Mouse (Mus musculus) embryonic facial prominence, embryonic 11.5 days (tissue): ENCODE measurements around the gene Ppt2. TPM values are rescaled to one million over a fixed set of nuclear protein-coding genes. Genes with fewer than 3 reads are reported as not detected.

ENCODE experiments used
- ATAC-seq: fragments of 200-750 bp; cut with Nextera tagmentation; replicated peaks from 2 replicates; pipeline ENCODE4 v1.8.0; 2017; ENCODE audit warnings: low read depth; ENCODE audit not compliant: insufficient number of reproducible peaks, low FRiP score, low TSS enrichment
- DNase-seq: peaks from one replicate; pipeline ENCODE4 v3.0.0-alpha.2; 2015; ENCODE audit warnings: low spot score
- H3K27ac ChIP-seq: fragments of 300-500 bp; sonication (generic); replicated peaks from 2 replicates; pipeline ENCODE4 v1.5.1; 2014; ENCODE audit warnings: mild to moderate bottlenecking, low read depth, low read length, control low read depth
- H3K27me3 ChIP-seq: fragments of 300-500 bp; sonication (generic); 2 replicates; pipeline ENCODE4 v1.6.1; 2014; ENCODE audit warnings: mild to moderate bottlenecking, low read length, moderate library complexity, mixed read lengths; ENCODE audit not compliant: control insufficient read depth, insufficient read depth
- H3K36me3 ChIP-seq: fragments of 300-500 bp; sonication (generic); replicated peaks from 2 replicates; pipeline ENCODE4 v1.6.1; 2014; ENCODE audit warnings: low read depth, mild to moderate bottlenecking, low read length, moderate library complexity, mixed read lengths; ENCODE audit not compliant: control insufficient read depth, insufficient read depth
- H3K4me1 ChIP-seq: fragments of 300-500 bp; sonication (generic); 2 replicates; pipeline ENCODE4 v1.6.1; 2014; ENCODE audit warnings: low read length, mixed read lengths; ENCODE audit not compliant: control insufficient read depth, insufficient read depth
- H3K4me2 ChIP-seq: fragments of 300-500 bp; sonication (generic); 2 replicates; pipeline ENCODE4 v1.6.1; 2014; ENCODE audit warnings: low read depth, mild to moderate bottlenecking, control low read depth, low read length, moderate library complexity
- H3K4me3 ChIP-seq: fragments of 300-500 bp; sonication (generic); 2 replicates; pipeline ENCODE4 v1.5.1; 2014; ENCODE audit warnings: low read depth, low read length, control low read depth
- H3K9ac ChIP-seq: fragments of 300-500 bp; sonication (generic); replicated peaks from 2 replicates; pipeline ENCODE4 v1.6.1; 2014; ENCODE audit warnings: mild to moderate bottlenecking, control low read depth, low read length
- H3K9me3 ChIP-seq: fragments of 300-500 bp; sonication (generic); replicated peaks from 2 replicates; pipeline ENCODE4 v1.6.1; 2016; ENCODE audit warnings: mild to moderate bottlenecking, low read length, inconsistent platforms, mixed read lengths; ENCODE audit not compliant: control insufficient read depth
- WGBS: fragments of 180-500 bp; shearing (Covaris S2); extraction: QIAGEN DNeasy Blood & Tissue Kit; methylation state at CpG from one replicate; pipeline ENCODE4 v1.1.7; 2014; 5-methylcytosine and 5-hydroxymethylcytosine counted together
- polyA plus RNA-seq: library from polyadenylated mRNA; unstranded; fragments of >200 nt; fragmentation: Nextera tagmentation; extraction: Ambion mirVana; gene quantifications from 2 replicates; pipeline ENCODE4 v1.2.1, GENCODE M21; 2014

Gene Ppt2
- polyA plus RNA-seq, 1 experiment from 2014 or later: 20.0 TPM

- peak overlapping the region; percentile 97 for H3K4me3 ChIP-seq
- H3K4me2 ChIP-seq: peak overlapping the region; percentile 83
- no peaks in the 10 kb centered on the region for H3K27me3 ChIP-seq
- H3K4me1 ChIP-seq: peaks cover 5% of the 10 kb centered on the region; the same call in 1 of the 2 replicates
- no peak for ATAC-seq
- no peaks in the 10 kb centered on the region for H3K9me3 ChIP-seq
- H3K9ac ChIP-seq: peak overlapping the region; percentile 94; the same call in 1 of the 2 replicates
- no peak for DNase-seq
- no peak overlapping the region for H3K27ac ChIP-seq
- H3K36me3 ChIP-seq: peaks cover 10% of the 10 kb centered on the region
- WGBS: 79% methylated on average over 16 of the region's 16 CpGs
Observed at GRCm38 (mm10) chr17:34648141-34648890, 20.0 kb upstream of the Ppt2 start.

- no peaks in the 10 kb centered on the region for H3K27me3 ChIP-seq
- H3K9ac ChIP-seq: peak within 1 kb of the TSS; percentile 94
Observed at GRCm38 (mm10) chr17:34646906-34647787, 18.8 kb upstream of the Ppt2 start, which contains the start of gene Atf6b. Atf6b (plus strand) TSS chr17:34647146.

GRCm38 (mm10) chr17:34645831-34646511 is 17.7 kb upstream of the Ppt2 start:
- H3K9ac ChIP-seq: no peak overlapping the region
- peaks cover 3% of the 10 kb centered on the region for H3K36me3 ChIP-seq
- peaks cover 5% of the 10 kb centered on the region; the same call in 1 of the 2 replicates for H3K4me1 ChIP-seq
- H3K4me2 ChIP-seq: no peak overlapping the region
- WGBS: 88% methylated on average over 30 of the region's 30 CpGs
- ATAC-seq (no peak), DNase-seq (no peak)
- no peaks in the 10 kb centered on the region for H3K9me3 ChIP-seq
- H3K27ac ChIP-seq: no peak overlapping the region
- H3K27me3 ChIP-seq: no peaks in the 10 kb centered on the region
- no peak overlapping the region for H3K4me3 ChIP-seq

More at GRCm38 (mm10) chr17:34646906-34647787, 18.8 kb upstream of the Ppt2 start, which contains the start of gene Atf6b:
- peak within 1 kb of the TSS; percentile 97 for H3K4me3 ChIP-seq
- 2% methylated on average over 62 of the region's 66 CpGs for WGBS
- DNase-seq (peak; percentile 98), ATAC-seq (peak; percentile 95)
- H3K4me2 ChIP-seq: peak within 1 kb of the TSS; percentile 83
- H3K9me3 ChIP-seq: no peaks in the 10 kb centered on the region
- 0 out of 2 replicates have a peak within 1 kb of the TSS, but pooled peaks have one; percentile 63 for H3K27ac ChIP-seq
- H3K4me1 ChIP-seq: peaks cover 5% of the 10 kb centered on the region; the same call in 1 of the 2 replicates
- H3K36me3 ChIP-seq: peaks cover 7% of the 10 kb centered on the region

- Histone ChIP-seq H3K36me3 (no peaks in the 10 kb centered on the region), H3K4me3 (peak overlapping the region; percentile 48), H3K27me3 (no peaks in the 10 kb centered on the region), H3K4me1 (peaks cover 5% of the 10 kb centered on the region; the same call in 1 of the 2 replicates), H3K4me2 (peak overlapping the region; percentile 34), H3K27ac (no peak overlapping the region), H3K9ac (peak overlapping the region; percentile 61), H3K9me3 (no peaks in the 10 kb centered on the region)
- WGBS: 40% methylated on average over 10 of the region's 10 CpGs
- no peak for ATAC-seq
- DNase-seq: no peak
Observed at GRCm38 (mm10) chr17:34645256-34645829, 17.0 kb upstream of the Ppt2 start.

GRCm38 (mm10) chr17:34644608-34645007 is 16.3 kb upstream of the Ppt2 start, which contains the start of gene Fkbpl:
Fkbpl (plus strand) TSS chr17:34644764.
- H3K9me3 ChIP-seq: no peaks in the 10 kb centered on the region
- H3K36me3 ChIP-seq: no peaks in the 10 kb centered on the region
- peak within 1 kb of the TSS; percentile 48 for H3K4me3 ChIP-seq
- H3K9ac ChIP-seq: peak within 1 kb of the TSS; percentile 61
- DNase-seq (peak; percentile 99), ATAC-seq (peak; percentile 24)
- H3K27me3 ChIP-seq: no peaks in the 10 kb centered on the region
- H3K4me2 ChIP-seq: peak within 1 kb of the TSS; percentile 34
- WGBS: under 1% methylated on average over 16 of the region's 16 CpGs
- H3K4me1 ChIP-seq: peaks cover 5% of the 10 kb centered on the region; the same call in 1 of the 2 replicates
- H3K27ac ChIP-seq: no peak within 1 kb of the TSS

- WGBS: 86% methylated on average over 10 of the region's 10 CpGs
- Histone ChIP-seq H3K27ac (no peak overlapping the region), H3K9me3 (no peaks in the 10 kb centered on the region), H3K4me1 (peaks cover 5% of the 10 kb centered on the region; the same call in 1 of the 2 replicates), H3K4me3 (no peak overlapping the region), H3K36me3 (no peaks in the 10 kb centered on the region), H3K4me2 (no peak overlapping the region), H3K9ac (no peak overlapping the region), H3K27me3 (no peaks in the 10 kb centered on the region)
- ATAC-seq (no peak), DNase-seq (no peak)
Observed at GRCm38 (mm10) chr17:34643944-34644343, 15.6 kb upstream of the Ppt2 start.

GRCm38 (mm10) chr17:34643379-34643778 is 15.1 kb upstream of the Ppt2 start:
- H3K27me3 ChIP-seq: no peaks in the 10 kb centered on the region
- H3K9me3 ChIP-seq: no peaks in the 10 kb centered on the region
- H3K4me2 ChIP-seq: no peak overlapping the region
- H3K9ac ChIP-seq: no peak overlapping the region
- ATAC-seq (no peak), DNase-seq (no peak)
- no peak overlapping the region for H3K4me3 ChIP-seq
- 87% methylated on average over 4 of the region's 4 CpGs for WGBS
- H3K4me1 ChIP-seq: peaks cover 5% of the 10 kb centered on the region; the same call in 1 of the 2 replicates
- H3K36me3 ChIP-seq: no peaks in the 10 kb centered on the region
- no peak overlapping the region for H3K27ac ChIP-seq
